Mouse (Mus musculus) liver, embryonic 15.5 days (tissue): ENCODE measurements at regions not wholly inside any gene's neighbourhood (a gene's known extent, or its start where the extent isn't known, plus 50 kb on each side); places are given as distances from the start of the nearest gene placed in this dataset.

Experiments
- ATAC-seq: fragments of 200-750 bp; cut with Nextera tagmentation; 2 replicates; pipeline ENCODE4 v1.8.0; 2017; ENCODE audit warnings: moderate number of reproducible peaks, mild to moderate bottlenecking, moderate library complexity; ENCODE audit not compliant: insufficient read depth
- H3K27ac ChIP-seq: fragments of 300-500 bp; sonication (generic); replicated peaks from 2 replicates; pipeline ENCODE4 v1.5.1; 2015; ENCODE audit warnings: mild to moderate bottlenecking, inconsistent platforms
- H3K27me3 ChIP-seq: fragments of 300-500 bp; sonication (generic); 2 replicates; pipeline ENCODE4 v1.6.1; 2015; ENCODE audit warnings: mild to moderate bottlenecking, inconsistent platforms
- H3K36me3 ChIP-seq: fragments of 300-500 bp; sonication (generic); replicated peaks from 2 replicates; pipeline ENCODE4 v1.6.1; 2015; ENCODE audit warnings: moderate library complexity, mild to moderate bottlenecking, inconsistent platforms
- H3K4me1 ChIP-seq: fragments of 300-500 bp; sonication (generic); replicated peaks from 2 replicates; pipeline ENCODE4 v1.6.1; 2015; ENCODE audit warnings: inconsistent platforms
- H3K4me2 ChIP-seq: fragments of 300-500 bp; sonication (generic); 2 replicates; pipeline ENCODE4 v1.6.1; 2015; ENCODE audit warnings: moderate library complexity, mild to moderate bottlenecking, inconsistent platforms
- H3K4me3 ChIP-seq: fragments of 300-500 bp; sonication (generic); replicated peaks from 2 replicates; pipeline ENCODE4 v1.5.1; 2015; ENCODE audit warnings: mild to moderate bottlenecking, inconsistent platforms
- H3K9ac ChIP-seq: fragments of 300-500 bp; sonication (generic); 2 replicates; pipeline ENCODE4 v1.6.1; 2015; ENCODE audit warnings: moderate library complexity, mild to moderate bottlenecking, inconsistent platforms
- H3K9me3 ChIP-seq: fragments of 300-500 bp; sonication (generic); replicated peaks from 2 replicates; pipeline ENCODE4 v1.6.1; 2016; ENCODE audit warnings: inconsistent platforms
- WGBS: fragments of 180-500 bp; shearing (Covaris S2); methylation state at CpG from one replicate; pipeline ENCODE4 v1.1.7; 2015; ENCODE audit warnings: mixed read lengths; ENCODE audit not compliant: insufficient replicate concordance; 5-methylcytosine and 5-hydroxymethylcytosine counted together

- no peak overlapping the region for H3K4me3 ChIP-seq
- H3K9ac ChIP-seq, result no peak overlapping the region
- no peaks in the 10 kb centered on the region; the same call in 1 of the 2 replicates for H3K27me3 ChIP-seq
- WGBS, result 73% methylated on average over 8 of the region's 8 CpGs
- ATAC-seq, result no peak
- H3K36me3 ChIP-seq, result no peaks in the 10 kb centered on the region
- H3K9me3 ChIP-seq, result no peaks in the 10 kb centered on the region
- no peak overlapping the region for H3K4me2 ChIP-seq
- H3K4me1 ChIP-seq, result peaks cover 17% of the 10 kb centered on the region
- H3K27ac ChIP-seq, result no peak overlapping the region
Observed at GRCm38 (mm10) chr13:51959591-51959990, 113.1 kb downstream of the Gadd45g start.

- 80% methylated on average over 4 of the region's 4 CpGs for WGBS
- Histone ChIP-seq H3K27me3 (no peaks in the 10 kb centered on the region; the same call in 1 of the 2 replicates), H3K9me3 (no peaks in the 10 kb centered on the region), H3K36me3 (no peaks in the 10 kb centered on the region), H3K4me3 (no peak overlapping the region), H3K27ac (no peak overlapping the region), H3K9ac (no peak overlapping the region), H3K4me1 (peaks cover 14% of the 10 kb centered on the region), H3K4me2 (no peak overlapping the region)
- ATAC-seq, result no peak
Observed at GRCm38 (mm10) chr13:51960262-51960661, 113.8 kb downstream of the Gadd45g start.

GRCm38 (mm10) chr13:51962191-51962611, 115.7 kb downstream of the Gadd45g start:
- Histone ChIP-seq H3K4me1 (peaks cover 21% of the 10 kb centered on the region), H3K36me3 (no peaks in the 10 kb centered on the region), H3K4me2 (no peak overlapping the region), H3K9ac (no peak overlapping the region), H3K4me3 (no peak overlapping the region), H3K27ac (no peak overlapping the region), H3K27me3 (no peaks in the 10 kb centered on the region), H3K9me3 (no peaks in the 10 kb centered on the region)
- no peak for ATAC-seq
- 51% methylated on average over 8 of the region's 8 CpGs for WGBS

DNA sequence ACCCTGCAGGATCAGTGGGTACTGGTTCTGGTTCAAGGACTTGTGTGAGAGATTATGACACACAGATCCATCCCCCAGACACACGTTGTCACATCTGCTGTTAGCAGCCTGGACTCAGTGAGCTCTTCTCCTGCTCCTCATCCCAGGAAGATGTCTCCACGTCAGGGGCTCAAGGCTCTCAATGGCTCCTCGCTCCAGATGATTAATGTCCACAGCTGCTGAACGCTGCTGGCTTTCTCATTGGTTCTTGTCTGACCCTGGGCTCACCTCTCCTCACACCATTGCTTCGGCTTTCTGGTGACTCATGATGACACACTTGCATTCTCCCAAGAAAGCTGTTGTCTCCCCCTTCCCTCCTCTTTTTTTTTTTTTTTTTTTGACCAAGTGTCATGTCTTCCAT, 116.2 kb downstream of the Gadd45g start:
- Histone ChIP-seq H3K27me3 (no peaks in the 10 kb centered on the region), H3K4me2 (no peak overlapping the region), H3K9ac (no peak overlapping the region), H3K4me3 (no peak overlapping the region), H3K27ac (no peak overlapping the region), H3K4me1 (peaks cover 21% of the 10 kb centered on the region), H3K9me3 (no peaks in the 10 kb centered on the region), H3K36me3 (no peaks in the 10 kb centered on the region)
- WGBS, result 54% methylated on average over 5 of the region's 5 CpGs
- no peak for ATAC-seq

DNA sequence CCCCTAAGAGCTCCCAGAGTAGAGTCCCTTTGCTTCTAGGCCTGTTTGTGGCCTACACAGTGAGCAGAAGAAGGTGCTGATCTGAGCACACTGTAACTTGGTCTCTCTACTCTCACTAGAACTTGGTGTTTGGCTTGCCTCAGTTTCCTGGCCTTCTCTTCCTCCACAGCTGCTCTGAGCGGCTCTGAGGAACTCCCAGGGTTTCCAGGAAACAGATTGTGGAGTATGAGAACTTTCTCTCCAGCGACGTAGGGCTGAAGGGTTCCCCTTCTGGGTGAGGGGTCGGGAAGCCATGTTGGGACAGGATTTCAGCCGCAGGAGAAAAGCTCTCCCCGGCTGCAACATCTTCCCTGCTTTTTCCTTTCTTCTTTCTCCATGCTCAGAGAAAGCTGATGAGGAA, 117.5 kb downstream of the Gadd45g start:
- Histone ChIP-seq H3K9me3 (no peaks in the 10 kb centered on the region), H3K27ac (no peak overlapping the region), H3K4me3 (no peak overlapping the region), H3K9ac (no peak overlapping the region), H3K27me3 (no peaks in the 10 kb centered on the region), H3K4me2 (no peak overlapping the region), H3K36me3 (no peaks in the 10 kb centered on the region), H3K4me1 (peaks cover 21% of the 10 kb centered on the region)
- no peak for ATAC-seq
- WGBS, result 13% methylated on average over 6 of the region's 6 CpGs

- Histone ChIP-seq H3K4me1 (peaks cover 21% of the 10 kb centered on the region), H3K4me2 (no peak overlapping the region), H3K27me3 (no peaks in the 10 kb centered on the region), H3K4me3 (no peak overlapping the region), H3K9me3 (no peaks in the 10 kb centered on the region), H3K36me3 (no peaks in the 10 kb centered on the region), H3K27ac (no peak overlapping the region), H3K9ac (no peak overlapping the region)
- WGBS, result 22% methylated on average over 6 of the region's 6 CpGs
- ATAC-seq, result no peak
Observed at GRCm38 (mm10) chr13:51964416-51964815, 117.9 kb downstream of the Gadd45g start.

GRCm38 (mm10) chr13:51964921-51965320, 118.4 kb downstream of the Gadd45g start:
- no peaks in the 10 kb centered on the region for H3K27me3 ChIP-seq
- H3K9ac ChIP-seq, result no peak overlapping the region
- ATAC-seq, result no peak
- H3K36me3 ChIP-seq, result no peaks in the 10 kb centered on the region
- H3K4me2 ChIP-seq, result no peak overlapping the region
- H3K4me3 ChIP-seq, result no peak overlapping the region
- H3K4me1 ChIP-seq, result peaks cover 21% of the 10 kb centered on the region
- H3K9me3 ChIP-seq, result no peaks in the 10 kb centered on the region
- 47% methylated on average over 2 of the region's 2 CpGs for WGBS
- no peak overlapping the region for H3K27ac ChIP-seq

DNA sequence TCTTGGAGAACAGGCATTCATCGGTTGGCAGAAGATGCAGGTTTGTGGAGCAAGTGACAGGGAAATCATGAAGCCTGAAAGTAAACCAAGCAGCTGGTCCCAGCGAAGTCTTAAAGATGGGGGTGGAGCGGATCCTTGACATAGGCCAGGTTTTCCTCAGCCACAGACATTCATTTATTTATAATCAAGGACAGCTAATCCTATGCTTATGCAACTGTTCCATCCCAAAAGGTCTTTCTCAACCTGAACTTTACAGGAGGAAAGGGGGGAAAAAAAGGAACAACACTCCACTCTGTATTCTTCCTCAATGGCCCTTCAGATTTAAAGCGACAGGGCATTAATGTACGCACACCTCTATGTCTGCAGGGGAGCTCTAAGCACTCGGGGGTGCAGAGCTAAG, 121.6 kb downstream of the Gadd45g start:
- no peaks in the 10 kb centered on the region for H3K9me3 ChIP-seq
- WGBS, result 76% methylated on average over 6 of the region's 6 CpGs
- ATAC-seq, result no peak

GRCm38 (mm10) chr13:51968796-51969195, 122.3 kb downstream of the Gadd45g start:
- Histone ChIP-seq H3K4me3 (no peak overlapping the region), H3K4me2 (no peak overlapping the region), H3K27me3 (no peaks in the 10 kb centered on the region), H3K9me3 (no peaks in the 10 kb centered on the region), H3K27ac (no peak overlapping the region), H3K4me1 (peaks cover 15% of the 10 kb centered on the region; the same call in 1 of the 2 replicates), H3K9ac (no peak overlapping the region), H3K36me3 (no peaks in the 10 kb centered on the region)
- 48% methylated on average over 9 of the region's 9 CpGs for WGBS
- ATAC-seq, result no peak

More for the DNA sequence above, 121.6 kb downstream of the Gadd45g start:
- no peak overlapping the region for H3K4me3 ChIP-seq
- no peaks in the 10 kb centered on the region for H3K36me3 ChIP-seq
- H3K4me1 ChIP-seq, result peaks cover 17% of the 10 kb centered on the region; the same call in 1 of the 2 replicates
- H3K27ac ChIP-seq, result no peak overlapping the region
- no peaks in the 10 kb centered on the region for H3K27me3 ChIP-seq
- H3K4me2 ChIP-seq, result no peak overlapping the region
- H3K9ac ChIP-seq, result no peak overlapping the region

- WGBS, result 49% methylated on average over 11 of the region's 11 CpGs
- Histone ChIP-seq H3K27ac (no peak overlapping the region), H3K4me1 (peaks cover 21% of the 10 kb centered on the region), H3K9ac (no peak overlapping the region), H3K27me3 (no peaks in the 10 kb centered on the region), H3K4me3 (no peak overlapping the region), H3K9me3 (no peaks in the 10 kb centered on the region), H3K36me3 (no peaks in the 10 kb centered on the region), H3K4me2 (no peak overlapping the region)
- no peak for ATAC-seq
Observed at GRCm38 (mm10) chr13:51970051-51970450, 123.6 kb downstream of the Gadd45g start.

DNA sequence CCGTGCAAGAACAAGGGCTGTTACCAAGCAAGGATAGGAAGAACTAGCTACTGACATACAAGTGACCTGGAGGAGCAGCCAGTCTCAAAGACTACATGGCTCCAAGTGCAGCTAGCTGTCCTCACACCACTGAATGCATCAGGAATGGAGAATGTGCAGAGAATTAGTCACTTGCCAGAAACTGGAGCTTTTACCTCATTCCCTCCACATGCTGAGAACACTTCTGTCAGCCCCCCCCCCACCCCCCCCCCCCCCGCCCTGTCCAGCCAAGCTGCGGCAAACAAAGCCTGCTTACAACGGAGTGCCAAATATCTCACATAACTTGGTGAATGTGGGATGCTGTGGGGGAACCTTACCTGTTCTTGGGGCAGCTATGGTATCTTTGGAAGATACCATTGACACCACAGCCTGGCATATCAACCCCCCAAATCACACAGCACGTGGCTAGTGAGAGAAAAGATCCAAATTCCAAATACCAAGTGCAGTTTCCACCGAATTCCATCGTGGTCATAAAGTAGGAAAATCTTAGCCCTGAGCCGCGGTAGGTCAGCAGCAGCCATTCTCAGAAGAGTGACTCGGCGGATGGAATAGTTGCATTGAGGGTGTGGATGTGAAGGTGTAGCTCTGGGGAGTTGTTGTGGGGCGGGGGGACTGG, 126.3 kb downstream of the Gadd45g start:
- peaks cover 36% of the 10 kb centered on the region for H3K4me1 ChIP-seq
- H3K27ac ChIP-seq, result no peak overlapping the region
- H3K9me3 ChIP-seq, result no peaks in the 10 kb centered on the region; the same call in 1 of the 2 replicates
- no peak for ATAC-seq
- no peaks in the 10 kb centered on the region for H3K36me3 ChIP-seq
- H3K27me3 ChIP-seq, result no peaks in the 10 kb centered on the region
- H3K4me3 ChIP-seq, result no peak overlapping the region
- H3K9ac ChIP-seq, result no peak overlapping the region
- H3K4me2 ChIP-seq, result no peak overlapping the region
- 67% methylated on average over 12 of the region's 12 CpGs for WGBS

DNA sequence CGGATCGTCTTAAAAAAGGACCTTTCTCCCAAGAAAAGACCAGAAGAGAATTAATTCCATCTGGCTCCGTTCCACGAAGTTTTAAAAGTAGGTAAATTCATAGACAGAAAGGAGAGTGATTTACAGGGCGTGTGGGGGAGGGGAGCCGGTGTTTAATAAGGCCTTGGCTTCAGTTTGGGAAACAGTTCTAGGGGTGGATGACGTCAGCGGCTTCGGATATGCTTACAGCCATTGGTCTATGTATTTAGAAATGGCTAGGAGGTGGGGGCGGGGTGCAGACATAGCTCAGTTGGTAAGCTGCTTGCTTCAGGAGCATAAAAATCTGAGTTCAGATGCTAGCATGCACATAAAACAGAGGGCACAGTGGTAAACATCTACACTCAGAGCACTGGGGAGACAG, 127.0 kb downstream of the Gadd45g start:
- no peak overlapping the region for H3K27ac ChIP-seq
- ATAC-seq, result no peak
- no peak overlapping the region for H3K4me2 ChIP-seq
- H3K27me3 ChIP-seq, result no peaks in the 10 kb centered on the region
- no peak overlapping the region for H3K4me3 ChIP-seq
- no peaks in the 10 kb centered on the region for H3K36me3 ChIP-seq
- no peaks in the 10 kb centered on the region; the same call in 1 of the 2 replicates for H3K9me3 ChIP-seq
- peaks cover 42% of the 10 kb centered on the region for H3K4me1 ChIP-seq
- H3K9ac ChIP-seq, result no peak overlapping the region
- WGBS, result 78% methylated on average over 10 of the region's 10 CpGs
